Mouse (Mus musculus) thymus, postnatal 36 days (tissue): ENCODE measurements at regions not wholly inside any gene's neighbourhood (a gene's known extent, or its start where the extent isn't known, plus 50 kb on each side); places are given as distances from the start of the nearest gene placed in this dataset.
A peak's percentile ranks its signal among the peaks of the same experiment; 100 is the strongest.

ENCODE experiments used
- DNase-seq, 2 experiments: peaks; one replicate each; pipeline ENCODE4 v3.0.0; 2022; ENCODE audit warnings: mixed read lengths in 2 of 2

- DNase-seq: no peak
These were observed 142.1 kb upstream of the Slc22a12 start for GRCm38 (mm10) chr19:6684921-6685320.

- no peak for DNase-seq
These were observed 136.8 kb upstream of the Slc22a12 start for GRCm38 (mm10) chr19:6679392-6680307.

GRCm38 (mm10) chr19:6677511-6677910, 134.7 kb upstream of the Slc22a12 start:
- no peak for DNase-seq

GRCm38 (mm10) chr19:6675586-6675985, 132.8 kb upstream of the Slc22a12 start:
- DNase-seq: no peak

- no peak for DNase-seq
These were observed 128.9 kb upstream of the Slc22a12 start for GRCm38 (mm10) chr19:6671696-6672095.

GRCm38 (mm10) chr19:6669881-6670280, 127.0 kb upstream of the Slc22a12 start:
- DNase-seq: peak; percentile 8 to 40

GRCm38 (mm10) chr19:6668545-6668944, 125.7 kb upstream of the Slc22a12 start:
- no peak for DNase-seq

- no peak for DNase-seq
These were observed 123.4 kb upstream of the Slc22a12 start for GRCm38 (mm10) chr19:6666187-6666722.

- no peak for DNase-seq
These were observed 122.6 kb upstream of the Slc22a12 start for GRCm38 (mm10) chr19:6665264-6666054.

- DNase-seq: no peak
These were observed 121.6 kb upstream of the Slc22a12 start for GRCm38 (mm10) chr19:6664311-6664952.

GRCm38 (mm10) chr19:6663391-6663790, 120.6 kb upstream of the Slc22a12 start:
- peak; percentile 66 to 70 for DNase-seq

GRCm38 (mm10) chr19:6662346-6662939, 119.6 kb upstream of the Slc22a12 start:
- no peak for DNase-seq

GRCm38 (mm10) chr19:6661508-6661871, 118.7 kb upstream of the Slc22a12 start:
- DNase-seq: no peak

GRCm38 (mm10) chr19:6660723-6661507, 118.1 kb upstream of the Slc22a12 start:
- DNase-seq: no peak

- no peak for DNase-seq
These were observed 117.3 kb upstream of the Slc22a12 start for GRCm38 (mm10) chr19:6660157-6660556.

GRCm38 (mm10) chr19:6654550-6654949, 111.7 kb upstream of the Slc22a12 start:
- no peak for DNase-seq

GRCm38 (mm10) chr19:6652775-6653174, 109.9 kb upstream of the Slc22a12 start:
- peak; percentile 46 to 54 for DNase-seq

- no peak for DNase-seq
These were observed 108.4 kb upstream of the Slc22a12 start for GRCm38 (mm10) chr19:6651192-6651591.

- no peak for DNase-seq
These were observed 107.1 kb upstream of the Slc22a12 start for GRCm38 (mm10) chr19:6649885-6650284.

GRCm38 (mm10) chr19:6647686-6648085, 104.9 kb upstream of the Slc22a12 start:
- DNase-seq: no peak

- no peak for DNase-seq
These were observed 104.4 kb upstream of the Slc22a12 start for GRCm38 (mm10) chr19:6647216-6647615.

GRCm38 (mm10) chr19:6645912-6646311, 103.1 kb upstream of the Slc22a12 start:
- no peak for DNase-seq
